Mouse (Mus musculus) kidney, embryonic 14.5 days (tissue): ENCODE data around the gene Oasl1. TPM values are rescaled to one million over a fixed set of nuclear protein-coding genes. Genes with fewer than 3 reads are reported as not detected.
"Not testable (repeated sequence)": the region's sequence is repeated elsewhere in the genome, so short reads cannot be mapped to it uniquely, and the experiment has no call there.

Experiments used
- ATAC-seq: fragments of 200-750 bp; cut with Nextera tagmentation; 2 replicates; pipeline ENCODE4 v1.8.0; 2017; ENCODE audit warnings: moderate number of reproducible peaks, mild to moderate bottlenecking, moderate TSS enrichment, moderate library complexity; ENCODE audit not compliant: low FRiP score, low TSS enrichment
- H3K27ac ChIP-seq: fragments of 300-500 bp; sonication (generic); 2 replicates; pipeline ENCODE4 v1.5.1; 2014; ENCODE audit warnings: low read depth, mild to moderate bottlenecking, low read length, moderate library complexity, mixed read lengths
- H3K27me3 ChIP-seq: fragments of 300-500 bp; sonication (generic); 2 replicates; pipeline ENCODE4 v1.6.1; 2014; ENCODE audit warnings: mild to moderate bottlenecking, low read length; ENCODE audit not compliant: control insufficient read depth, insufficient read depth
- H3K36me3 ChIP-seq: fragments of 300-500 bp; sonication (generic); 2 replicates; pipeline ENCODE4 v1.6.1; 2014; ENCODE audit warnings: low read length, mixed read lengths; ENCODE audit not compliant: control insufficient read depth, insufficient read depth
- H3K4me1 ChIP-seq: fragments of 300-500 bp; sonication (generic); 2 replicates; pipeline ENCODE4 v1.6.1; 2014; ENCODE audit warnings: low read length, mixed read lengths; ENCODE audit not compliant: control insufficient read depth, insufficient read depth
- H3K4me2 ChIP-seq: fragments of 300-500 bp; sonication (generic); replicated peaks from 2 replicates; pipeline ENCODE4 v1.6.1; 2014; ENCODE audit warnings: low read depth, mild to moderate bottlenecking, low read length
- H3K4me3 ChIP-seq: fragments of 300-500 bp; sonication (generic); 2 replicates; pipeline ENCODE4 v1.5.1; 2014; ENCODE audit warnings: mild to moderate bottlenecking, low read length
- H3K9ac ChIP-seq: fragments of 300-500 bp; sonication (generic); 2 replicates; pipeline ENCODE4 v1.6.1; 2014; ENCODE audit warnings: low read depth, mild to moderate bottlenecking, low read length, moderate library complexity
- H3K9me3 ChIP-seq: fragments of 300-500 bp; sonication (generic); 2 replicates; pipeline ENCODE4 v1.6.1; 2016; ENCODE audit warnings: low read length; ENCODE audit not compliant: control insufficient read depth
- WGBS: fragments of 180-500 bp; shearing (Covaris S2); extraction: QIAGEN DNeasy Blood & Tissue Kit; methylation state at CpG from one replicate; pipeline ENCODE4 v1.1.7; 2014; 5-methylcytosine and 5-hydroxymethylcytosine counted together
- polyA plus RNA-seq: library from polyadenylated mRNA; unstranded; fragments of >200 nt; fragmentation: Nextera tagmentation; extraction: Ambion mirVana; gene quantifications from 2 replicates; pipeline ENCODE4 v1.2.1, GENCODE M21; 2014

Oasl1 gene
- polyA plus RNA-seq: 1.2 and 2.5 TPM in 2 replicates

DNA sequence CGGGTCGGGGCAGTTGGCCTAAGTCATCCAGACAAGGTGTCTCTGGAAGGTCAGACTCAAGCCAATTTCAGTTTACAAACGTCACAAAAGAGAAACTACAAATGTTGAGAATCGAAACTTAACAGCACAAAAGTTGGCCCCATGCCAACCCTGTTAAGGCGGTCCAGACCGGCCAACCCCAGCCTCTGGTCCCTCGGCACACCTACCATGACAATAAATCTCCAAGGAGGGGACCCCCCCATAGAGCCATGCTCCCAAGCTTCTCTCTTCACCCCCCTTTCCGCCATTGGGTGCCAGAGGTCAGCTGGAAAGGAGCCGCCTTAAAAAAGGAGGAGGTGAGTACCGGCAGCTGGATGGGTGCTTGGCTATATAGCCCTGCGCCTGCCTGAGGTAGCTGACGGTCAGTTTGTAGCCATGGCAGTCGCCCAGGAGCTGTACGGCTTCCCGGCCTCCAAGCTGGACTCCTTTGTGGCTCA, at the start of gene Oasl1:
Gene Oasl1 (plus strand): TSS at position 243 of the 476 bp plus-strand sequence.
- Histone ChIP-seq H3K4me1 (peaks cover 12% of the 10 kb centered on the region), H3K9ac (peak within 1 kb of the TSS; percentile 31; the same call in 1 of the 2 replicates), H3K27ac (no peak within 1 kb of the TSS), H3K9me3 (peaks cover 4% of the 10 kb centered on the region; the same call in 1 of the 2 replicates), H3K36me3 (no peaks in the 10 kb centered on the region), H3K4me3 (peak within 1 kb of the TSS; percentile 29), H3K4me2 (peak within 1 kb of the TSS; percentile 46), H3K27me3 (no peaks in the 10 kb centered on the region)
- ATAC-seq: peak; percentile 30; the same call in 1 of the 2 replicates
- 23% methylated on average over 15 of the region's 15 CpGs for WGBS

DNA sequence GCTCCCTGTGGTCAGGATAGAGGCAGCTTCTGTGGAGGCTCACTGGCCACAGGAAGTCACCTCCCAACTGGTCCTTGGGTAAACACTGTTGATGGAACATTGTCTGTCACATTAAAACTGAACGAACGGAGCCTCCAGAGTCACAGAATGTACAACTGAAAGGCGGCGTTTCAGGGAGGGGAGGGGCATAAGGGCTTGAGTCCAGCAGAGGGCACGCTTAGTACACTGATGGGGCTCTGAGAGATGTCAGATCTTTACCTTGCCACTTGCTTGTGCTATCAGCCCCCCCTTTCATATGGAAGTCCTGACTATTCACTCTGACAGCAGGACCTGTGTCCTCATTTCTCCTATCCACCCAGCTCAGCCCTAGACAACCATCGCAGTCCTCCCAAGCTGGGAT, 47.2 kb upstream of the Oasl1 start:
- Histone ChIP-seq H3K27me3 (no peaks in the 10 kb centered on the region), H3K27ac (no peak overlapping the region), H3K9me3 (no peaks in the 10 kb centered on the region), H3K36me3 (no peaks in the 10 kb centered on the region), H3K4me2 (no peak overlapping the region; the same call in 1 of the 2 replicates), H3K4me3 (no peak overlapping the region), H3K9ac (no peak overlapping the region), H3K4me1 (peaks cover 9% of the 10 kb centered on the region)
- 49% methylated on average over 6 of the region's 6 CpGs for WGBS
- ATAC-seq: 0 out of 2 replicates have a peak, but pooled peaks have one; percentile 20

DNA sequence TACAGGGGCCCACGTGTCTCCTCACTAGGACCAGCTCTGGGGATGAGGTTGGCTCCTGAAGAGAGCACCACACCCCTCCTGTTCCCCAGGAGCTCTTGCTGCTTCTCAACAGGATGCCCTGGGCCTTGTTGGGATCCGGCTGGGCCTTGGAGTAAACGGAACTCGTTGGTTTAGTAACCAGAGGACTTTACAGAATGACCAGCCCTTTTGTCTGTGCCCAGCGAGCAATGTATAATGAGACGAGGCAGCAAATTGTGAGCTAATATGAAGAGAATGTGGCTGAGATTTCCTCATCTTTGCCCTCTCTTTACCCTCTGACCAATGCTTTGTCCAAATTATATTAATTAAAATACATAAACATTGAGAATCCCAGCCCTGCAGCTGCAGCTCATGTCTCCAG, 46.7 kb upstream of the Oasl1 start:
- Histone ChIP-seq H3K27ac (no peak overlapping the region), H3K4me2 (no peak overlapping the region), H3K36me3 (no peaks in the 10 kb centered on the region), H3K9me3 (no peaks in the 10 kb centered on the region), H3K4me3 (no peak overlapping the region), H3K9ac (no peak overlapping the region), H3K27me3 (no peaks in the 10 kb centered on the region), H3K4me1 (peaks cover 9% of the 10 kb centered on the region)
- ATAC-seq: no peak
- WGBS: 54% methylated on average over 6 of the region's 6 CpGs

DNA sequence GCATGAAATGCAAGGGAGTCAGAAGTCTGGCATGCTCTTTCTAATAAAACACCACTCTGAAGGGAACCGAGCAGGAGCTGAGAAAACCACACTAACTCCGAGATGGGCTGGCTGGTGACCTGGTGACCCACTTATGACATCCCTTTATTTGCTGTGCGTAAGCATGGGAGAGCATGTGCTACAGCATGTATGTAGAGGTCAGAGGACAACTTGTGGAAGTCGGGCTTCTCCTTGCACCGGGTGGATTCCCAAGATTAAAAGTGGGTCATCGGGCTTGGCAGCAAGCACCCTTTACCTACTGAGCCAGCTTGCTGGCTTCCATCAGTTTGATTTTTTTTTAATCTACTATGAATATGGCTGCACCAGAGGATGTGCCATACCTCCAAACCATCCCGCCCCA, 45.6 kb upstream of the Oasl1 start:
- H3K27me3 ChIP-seq: no peaks in the 10 kb centered on the region
- no peak overlapping the region for H3K9ac ChIP-seq
- H3K27ac ChIP-seq: no peak overlapping the region
- H3K36me3 ChIP-seq: no peaks in the 10 kb centered on the region
- H3K4me1 ChIP-seq: peaks cover 9% of the 10 kb centered on the region
- no peak overlapping the region for H3K4me3 ChIP-seq
- no peaks in the 10 kb centered on the region for H3K9me3 ChIP-seq
- no peak for ATAC-seq
- H3K4me2 ChIP-seq: no peak overlapping the region
- WGBS: 61% methylated on average over 7 of the region's 7 CpGs

DNA sequence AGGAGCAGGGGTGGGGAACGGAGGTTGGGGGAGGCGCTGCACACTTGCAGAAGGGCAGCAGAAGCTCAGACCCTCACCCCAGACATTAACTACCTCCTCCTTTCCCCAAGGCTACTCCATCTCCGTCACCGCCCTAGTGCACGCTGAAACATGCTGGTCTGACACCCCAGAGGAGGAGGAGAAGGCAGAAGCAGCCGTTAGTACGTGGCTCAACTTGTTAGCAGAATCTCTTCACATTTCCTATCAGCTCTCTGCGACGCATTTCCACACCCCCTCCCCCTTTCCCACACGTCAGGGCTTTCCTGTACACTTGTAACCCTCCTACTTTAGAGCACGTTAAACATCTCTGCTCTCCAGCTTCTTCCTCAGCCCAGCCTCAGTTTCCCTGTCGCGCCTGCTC, 43.6 kb upstream of the Oasl1 start:
- Histone ChIP-seq H3K9ac (no peak overlapping the region), H3K4me3 (no peak overlapping the region), H3K27ac (no peak overlapping the region), H3K27me3 (no peaks in the 10 kb centered on the region), H3K9me3 (no peaks in the 10 kb centered on the region), H3K36me3 (no peaks in the 10 kb centered on the region), H3K4me1 (peaks cover 9% of the 10 kb centered on the region), H3K4me2 (no peak overlapping the region)
- ATAC-seq: no peak
- WGBS: 52% methylated on average over 13 of the region's 13 CpGs

DNA sequence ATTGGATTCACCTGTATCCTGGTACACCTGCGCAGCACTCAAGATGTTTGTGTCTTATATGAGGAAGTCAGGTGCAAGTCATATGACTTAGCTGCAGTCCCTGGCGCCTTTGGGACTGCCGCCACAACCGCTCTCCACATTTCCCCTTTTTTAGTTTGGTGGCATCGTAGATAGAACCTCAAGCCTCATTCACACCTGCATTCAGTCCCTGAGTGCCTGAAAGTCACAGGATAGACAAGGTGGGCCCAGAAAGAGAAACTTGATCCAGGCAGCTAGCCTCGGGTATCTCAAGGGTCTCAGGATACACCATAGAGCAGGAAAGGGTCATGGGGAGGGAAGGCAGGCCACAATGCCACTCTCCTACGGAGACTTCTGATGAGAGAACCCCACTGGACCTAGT, 40.7 kb upstream of the Oasl1 start:
- H3K9ac ChIP-seq, H3K4me1 ChIP-seq, H3K4me3 ChIP-seq, H3K9me3 ChIP-seq, H3K36me3 ChIP-seq, H3K27me3 ChIP-seq, H3K4me2 ChIP-seq, H3K27ac ChIP-seq, ATAC-seq: not testable (repeated sequence)
- WGBS: 81% methylated on average over 6 of the region's 7 CpGs

DNA sequence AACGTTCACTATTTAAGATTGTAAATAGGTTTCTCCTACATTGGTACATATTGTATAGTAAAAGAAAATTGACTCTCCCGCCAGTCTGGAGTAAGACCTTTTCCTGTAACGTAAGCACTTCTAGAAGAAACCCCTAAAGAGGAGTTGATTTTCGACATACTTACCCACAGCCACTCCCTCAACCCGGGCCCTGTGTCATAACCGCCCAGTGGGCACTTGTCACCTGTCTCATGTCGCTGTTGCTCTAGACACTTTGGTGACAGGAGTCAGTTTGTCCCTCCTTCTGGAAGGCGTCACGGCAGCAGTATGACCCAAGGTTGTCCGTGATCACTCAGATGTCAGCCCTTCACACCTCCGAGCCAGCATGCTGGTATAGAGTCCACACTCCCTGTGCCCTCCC, 40.0 kb upstream of the Oasl1 start:
- Histone ChIP-seq H3K36me3 (no peaks in the 10 kb centered on the region), H3K9me3 (no peaks in the 10 kb centered on the region), H3K9ac (no peak overlapping the region), H3K4me2 (no peak overlapping the region), H3K4me1 (no peaks in the 10 kb centered on the region), H3K27me3 (no peaks in the 10 kb centered on the region), H3K4me3 (no peak overlapping the region), H3K27ac (no peak overlapping the region)
- WGBS: 75% methylated on average over 11 of the region's 11 CpGs
- no peak for ATAC-seq

DNA sequence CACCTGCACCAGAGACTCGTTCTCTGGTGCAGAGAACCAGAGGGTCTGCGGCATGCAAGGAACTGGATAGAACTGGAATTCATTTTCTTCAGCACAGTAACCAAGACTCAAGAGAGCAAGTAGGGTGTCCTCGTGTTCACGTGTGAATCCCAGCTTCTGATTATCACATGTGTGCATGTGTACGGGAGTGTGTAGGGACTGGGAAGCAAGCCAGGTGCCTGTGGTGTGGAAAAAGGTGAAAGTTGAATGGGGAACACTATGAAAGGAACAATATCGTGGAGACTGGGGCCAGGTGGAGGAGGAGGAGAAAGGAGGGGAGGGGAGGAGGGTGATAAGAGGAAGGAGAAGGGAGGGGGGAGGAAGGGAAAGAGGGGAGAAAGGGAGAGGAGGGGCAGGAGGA, 36.2 kb upstream of the Oasl1 start:
- H3K4me2 ChIP-seq: no peak overlapping the region
- H3K36me3 ChIP-seq: no peaks in the 10 kb centered on the region
- ATAC-seq: no peak
- H3K27ac ChIP-seq: no peak overlapping the region
- H3K9me3 ChIP-seq: 0 out of 2 replicates have a peak, but pooled peaks cover 2% of the 10 kb centered on the region
- no peaks in the 10 kb centered on the region for H3K4me1 ChIP-seq
- no peak overlapping the region for H3K4me3 ChIP-seq
- H3K27me3 ChIP-seq: no peaks in the 10 kb centered on the region
- H3K9ac ChIP-seq: no peak overlapping the region
- 85% methylated on average over 6 of the region's 6 CpGs for WGBS

DNA sequence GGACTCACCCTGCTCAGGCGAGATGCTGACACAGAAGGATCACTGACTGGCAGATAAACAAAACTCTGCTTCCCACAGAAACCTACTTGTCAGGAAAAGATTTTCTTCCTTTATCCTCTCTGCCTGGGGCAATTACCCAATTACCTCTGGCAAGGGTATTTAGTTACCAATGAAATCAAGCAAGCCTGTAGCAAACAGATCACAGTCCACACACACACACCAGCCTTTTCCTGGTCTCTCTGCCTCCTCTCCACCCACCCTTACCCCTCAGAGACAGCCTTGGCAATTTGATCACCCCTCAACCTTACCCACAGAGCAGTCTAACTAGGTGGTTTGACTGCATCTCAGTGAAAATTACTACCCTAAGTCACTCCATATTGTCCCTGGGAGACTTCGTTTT, 34.0 kb upstream of the Oasl1 start:
- no peaks in the 10 kb centered on the region for H3K27me3 ChIP-seq
- H3K9me3 ChIP-seq: 0 out of 2 replicates have a peak, but pooled peaks cover 2% of the 10 kb centered on the region
- no peak overlapping the region for H3K9ac ChIP-seq
- H3K4me1 ChIP-seq: no peaks in the 10 kb centered on the region
- H3K36me3 ChIP-seq: no peaks in the 10 kb centered on the region
- H3K27ac ChIP-seq: no peak overlapping the region
- ATAC-seq: no peak
- H3K4me2 ChIP-seq: no peak overlapping the region
- WGBS: 81% methylated on average over 2 of the region's 2 CpGs
- H3K4me3 ChIP-seq: no peak overlapping the region
